Mouse (Mus musculus): ENCODE results near the gene Iqcb1.

- no peak for TF ChIP-seq CTCF (IDR thresholded peaks at IDR 0.05; ENCODE audit: insufficient read depth, low read depth, low read length)
- TF ChIP-seq POLR2A (IDR thresholded peaks at IDR 0.05; ENCODE audit: insufficient read depth, low read depth, low read length), result no peak
Measured at GRCm38 (mm10) chr16:36920410-36920809, 92.2 kb downstream of the Iqcb1 start.
